Mouse (Mus musculus): Measurements from ENCODE around the gene Gm20489. TPM values are rescaled to one million over a fixed set of nuclear protein-coding genes. Genes with fewer than 3 reads are reported as not detected.

Gene Gm20489
- total RNA-seq, 2 experiments from 2014 or later = not detected

DNA sequence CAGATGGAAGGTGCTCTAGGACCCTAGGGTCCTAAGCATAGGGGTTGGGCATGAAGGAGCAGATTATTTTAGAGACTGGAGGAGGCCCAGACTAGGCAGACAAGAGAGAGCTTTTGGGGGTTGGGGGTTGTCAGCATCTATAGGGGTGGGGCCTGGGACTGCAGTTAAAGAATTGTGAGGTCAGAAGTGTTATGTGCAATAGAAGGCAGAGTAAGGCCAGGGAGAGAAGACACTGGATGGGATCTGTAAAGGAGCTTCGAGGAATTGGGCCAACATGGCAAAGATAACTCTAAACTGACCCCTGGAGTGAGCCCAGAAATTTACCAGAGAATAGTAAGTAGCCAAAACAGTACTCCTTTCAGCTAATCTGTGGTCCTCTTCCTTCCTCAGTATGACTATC lies 4.9 kb downstream of the Gm20489 start, which contains the start of gene Gm614:
Gm614 (minus strand) TSS at position 101 of the 400 bp plus-strand sequence.
- no peak for DNase-seq (ENCODE audit: low spot score in 2 of 2)

- DNase-seq (ENCODE audit: low spot score in 2 of 2) = no peak
Observed at GRCm38 (mm10) chrX:101260441-101261325, 8.1 kb downstream of the Gm20489 start.

GRCm38 (mm10) chrX:101256603-101257002 lies 12.2 kb downstream of the Gm20489 start:
- no peak for DNase-seq (ENCODE audit: low spot score in 2 of 2)

GRCm38 (mm10) chrX:101254740-101255139 lies 14.1 kb downstream of the Gm20489 start:
- DNase-seq (ENCODE audit: low spot score in 2 of 2) = peak; percentile 14 to 22

GRCm38 (mm10) chrX:101253952-101254729 lies 14.7 kb downstream of the Gm20489 start, which contains the start of gene Foxo4:
TSS of gene Foxo4 (plus strand) at chrX:101254528.
- peak; percentile 68 to 70 for DNase-seq (ENCODE audit: low spot score in 2 of 2)

DNA sequence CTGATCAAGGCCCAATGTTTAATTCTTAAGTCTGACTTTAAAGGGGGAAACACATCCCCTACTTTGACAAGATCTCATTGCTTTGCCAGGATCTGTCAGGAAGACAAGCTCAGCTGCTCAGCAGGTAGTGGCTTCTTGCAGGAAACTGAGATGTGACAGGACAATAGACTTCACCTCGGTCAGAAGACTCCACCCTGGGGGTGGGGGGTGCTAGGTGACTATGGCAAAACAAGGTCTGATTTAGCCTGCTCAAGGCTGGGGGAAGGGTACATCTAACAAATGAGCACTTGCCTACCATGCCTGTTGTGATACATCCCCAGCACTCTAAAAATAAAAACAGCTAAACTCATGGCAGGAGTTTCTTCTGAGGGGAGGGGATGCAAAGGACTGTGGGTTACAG lies 23.8 kb downstream of the Gm20489 start:
- no peak for DNase-seq (ENCODE audit: low spot score in 2 of 2)

DNA sequence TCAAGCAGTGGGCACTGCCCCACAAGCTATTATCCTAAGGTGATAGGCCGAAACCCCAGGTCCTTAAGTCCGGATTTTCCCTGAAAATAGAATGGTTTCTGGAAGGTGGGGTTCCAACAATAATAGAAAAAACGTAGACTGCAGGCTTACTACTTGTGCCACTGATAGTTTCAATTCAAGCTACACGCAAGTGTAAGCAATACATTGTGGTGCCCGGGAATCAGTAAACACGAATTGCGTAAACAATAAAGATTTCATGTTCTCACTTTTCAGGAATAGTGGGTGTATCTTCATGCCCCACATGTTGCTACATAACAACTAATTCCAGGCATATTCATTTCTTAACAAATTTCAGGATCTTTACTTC lies 46.0 kb downstream of the Gm20489 start:
- DNase-seq (ENCODE audit: low spot score in 2 of 2) = no peak

DNA sequence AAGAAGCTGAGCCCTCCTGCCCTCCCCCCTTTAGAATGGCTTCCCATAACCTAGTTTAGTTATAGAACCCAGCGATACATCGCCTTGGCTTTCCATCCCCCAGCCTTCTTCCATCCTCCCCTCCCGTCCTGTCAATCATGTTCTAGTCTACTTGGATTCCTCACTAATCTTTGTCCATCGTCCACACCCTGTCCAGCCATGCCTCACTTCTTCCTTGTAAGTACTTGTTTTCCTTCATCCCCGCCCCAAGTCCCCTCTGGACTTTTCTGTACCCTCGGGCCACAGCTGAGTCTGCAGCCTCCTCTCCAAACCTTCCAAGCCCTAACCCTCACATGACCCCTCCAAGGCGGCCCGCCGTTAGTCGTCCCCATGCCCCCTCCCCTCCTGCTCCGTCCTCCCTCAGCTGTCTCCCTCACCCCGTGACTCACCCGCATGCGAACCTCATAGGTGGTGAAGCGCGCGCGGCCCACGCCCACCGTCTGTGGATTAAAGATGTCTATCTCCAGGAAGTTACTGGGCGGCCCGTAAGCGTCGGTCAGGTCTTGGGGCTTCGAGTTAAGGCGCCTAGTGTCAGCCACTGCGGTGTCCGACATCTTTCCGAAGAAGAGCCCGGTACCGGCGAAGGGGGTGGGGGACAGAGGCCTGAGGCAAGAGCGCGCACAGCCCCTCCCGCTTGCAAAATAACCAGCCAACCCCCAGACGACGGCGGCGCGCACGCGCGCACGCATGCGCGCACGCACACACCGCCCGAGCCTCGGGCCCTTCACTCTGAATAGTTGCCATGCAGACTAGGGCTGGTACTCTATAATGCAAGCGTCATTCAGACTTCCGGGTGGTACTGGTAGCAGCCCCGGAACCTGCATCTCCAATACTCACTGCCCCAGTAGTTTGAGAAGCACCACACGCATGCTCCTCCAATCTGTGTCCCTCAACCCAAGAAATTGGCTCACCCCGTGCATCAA lies 46.7 kb downstream of the Gm20489 start, which contains the start of gene Snx12:
Snx12 (minus strand) TSS at position 730 of the 962 bp plus-strand sequence.
- DNase-seq (ENCODE audit: low spot score in 2 of 2) = peak; percentile 71 to 72

Other genes with a start within 250 kb of the Gm20489 start
- not detected for gene Tex11, start 209.4 kb downstream of the Gm20489 start, total RNA-seq (2021)
- under 1 TPM; 0.77 to 0.80 TPM for gene Slc7a3, start 183.0 kb downstream of the Gm20489 start, total RNA-seq (2021)
- gene Snx12, start 46.5 kb downstream of the Gm20489 start, total RNA-seq (2021) = 10 to 100 TPM; 53.7 to 54.1 TPM
- 10 to 100 TPM; 33.8 to 39.6 TPM for gene Foxo4, start 14.5 kb downstream of the Gm20489 start, total RNA-seq (2021)
- gene Gm614, start 5.0 kb downstream of the Gm20489 start, total RNA-seq (2021) = under 1 TPM in 1 of 2 experiments, not detected in 1; 0.54 TPM
- gene Il2rg, start 768 bp downstream of the Gm20489 start, total RNA-seq (2021) = 1 to 10 TPM; 4.9 to 9.0 TPM
- 10 to 100 TPM; 32.0 to 33.4 TPM for gene Med12, start 5.0 kb upstream of the Gm20489 start, total RNA-seq (2021)
- gene Nlgn3, start 30.1 kb upstream of the Gm20489 start, total RNA-seq (2021) = 10 to 100 TPM in 1 of 2 experiments, 1 to 10 TPM in 1; 5.7 to 15.9 TPM
- not detected for gene Gjb1, start 107.4 kb upstream of the Gm20489 start, total RNA-seq (2021)
- 10 to 100 TPM; 46.3 to 73.4 TPM for gene Zmym3, start 151.8 kb upstream of the Gm20489 start, total RNA-seq (2021)
- 100 to 1,000 TPM; 158 to 182 TPM for gene Nono, start 160.3 kb upstream of the Gm20489 start, total RNA-seq (2021)
- under 1 TPM; 0.53 to 0.74 TPM for gene Itgb1bp2, start 180.1 kb upstream of the Gm20489 start, total RNA-seq (2021)